Mouse (Mus musculus): Measurements from ENCODE around the gene Gzf1. TPM values are rescaled to one million over a fixed set of nuclear protein-coding genes. Genes with fewer than 3 reads are reported as not detected.

Gene Gzf1
- polyA plus RNA-seq (2012; rRNA removed; ENCODE audit: low replicate concordance), result 2.6 and 4.0 TPM in 2 replicates

DNA sequence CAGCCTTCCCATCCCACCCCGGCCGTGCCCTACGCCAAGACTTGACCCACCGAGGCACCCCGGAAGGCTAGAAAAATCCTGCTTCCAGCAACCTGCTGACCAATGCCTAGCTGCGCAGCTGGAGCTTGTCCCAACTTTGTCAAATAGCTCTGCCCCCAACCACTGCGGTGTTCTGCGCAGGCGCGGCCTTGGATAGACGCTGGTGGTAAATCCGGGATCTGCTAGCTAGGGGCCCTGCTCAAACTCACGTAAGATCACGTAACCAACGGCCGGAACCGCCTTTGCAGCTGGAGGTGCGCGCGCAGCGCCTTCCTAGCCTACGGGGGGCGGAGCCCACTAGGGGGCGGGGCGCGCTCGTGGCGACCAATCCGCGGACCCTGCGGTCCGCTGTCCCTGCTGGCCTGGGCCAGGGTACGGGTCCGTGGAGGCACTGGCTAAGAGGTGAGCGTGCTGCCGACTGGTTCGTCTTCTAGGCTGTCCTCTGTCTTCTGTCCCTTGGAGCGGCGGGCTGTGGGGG, at the start of gene Gzf1:
Gene Gzf1, plus strand, starts transcription at position 249 of the 517 bp plus-strand sequence.

DNA sequence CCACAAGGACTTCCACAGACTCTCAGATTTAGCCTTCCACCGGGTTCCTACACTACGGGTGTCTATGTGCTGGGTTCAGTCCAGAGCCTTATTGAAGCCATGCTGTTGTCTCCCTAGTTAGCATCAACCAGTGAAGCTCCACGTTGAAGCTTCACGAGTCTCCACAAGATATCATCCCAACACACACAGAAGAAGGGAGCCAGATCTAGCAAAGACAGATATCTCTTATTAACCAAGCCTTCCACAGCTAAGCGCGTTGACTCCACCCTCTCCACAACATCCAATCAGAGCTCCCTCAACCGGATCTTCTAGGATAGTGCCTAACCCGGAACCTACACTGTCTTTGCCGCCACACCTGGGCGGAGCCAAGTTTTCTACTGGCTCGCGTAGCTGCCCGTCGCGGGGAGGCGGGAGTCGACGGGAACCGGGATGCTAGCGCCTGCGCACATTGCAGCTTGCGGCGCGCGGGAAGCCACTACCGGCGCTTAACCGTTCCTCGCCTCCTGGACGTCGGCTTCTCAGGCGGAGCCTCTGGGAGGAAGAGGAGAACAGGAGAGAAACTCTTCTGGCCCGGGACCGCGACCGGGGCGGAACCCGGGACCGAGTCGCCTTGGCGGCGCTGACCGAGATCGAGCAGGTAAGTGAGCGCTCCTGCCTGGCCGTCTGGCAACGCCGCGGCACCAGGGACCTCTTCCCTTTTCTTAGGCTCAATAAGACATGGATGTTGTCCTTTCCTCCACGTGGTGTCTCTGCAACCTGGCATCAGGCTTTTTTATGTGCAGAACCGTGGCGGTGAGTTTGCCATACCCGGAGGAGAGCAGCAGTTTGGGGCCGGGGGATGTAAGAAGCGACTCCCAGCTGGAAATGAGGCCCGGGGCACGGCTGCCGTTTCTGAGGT, 8.4 kb upstream of the Gzf1 start, which contains the start of gene Nxt1:
Gene Nxt1, plus strand, starts transcription at position 403 of the 898 bp plus-strand sequence.

DNA sequence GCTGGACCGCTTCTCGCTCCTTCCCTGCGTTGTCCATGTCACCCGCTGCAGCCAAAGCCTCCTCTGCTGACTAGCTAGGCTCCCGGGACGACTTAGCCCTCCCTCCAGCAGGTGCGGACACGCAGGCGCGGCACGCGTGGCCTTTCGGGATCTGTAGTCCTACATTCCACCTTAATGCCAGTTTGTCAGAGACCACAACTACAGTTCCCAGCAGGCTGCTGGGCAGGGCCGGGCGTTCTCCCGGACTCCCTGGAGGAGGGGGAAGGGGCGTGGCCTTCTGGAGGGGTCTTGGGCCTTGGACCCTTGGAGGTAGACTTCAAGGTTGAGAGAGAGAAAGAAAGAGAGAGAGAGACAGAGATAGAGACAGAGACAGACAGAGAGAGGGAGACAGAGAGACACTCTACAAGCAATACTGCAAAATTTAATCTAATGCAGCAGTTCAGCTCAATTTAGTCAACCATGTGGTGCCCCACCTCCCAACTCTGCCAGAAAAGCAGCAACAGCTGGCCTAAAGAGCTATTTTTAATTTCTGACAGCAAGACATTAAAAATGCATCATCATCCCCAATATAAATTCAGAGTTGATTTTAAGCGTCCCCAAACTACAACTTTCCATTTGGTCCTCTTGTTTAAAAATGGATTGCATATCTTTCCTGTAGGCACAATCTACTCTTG, 51.6 kb downstream of the Gzf1 start, which contains the start of gene Napb:
Gene Napb, minus strand, starts transcription at position 141 of the 674 bp plus-strand sequence.

Other genes starting within 250 kb of the Gzf1 start
- 1.3 TPM in 2 replicates for gene Cd93, start 237.5 kb upstream of the Gzf1 start, polyA plus RNA-seq (2012; rRNA removed; ENCODE audit: low replicate concordance)
- gene Nxt1, start 8.4 kb upstream of the Gzf1 start, polyA plus RNA-seq (2012; rRNA removed; ENCODE audit: low replicate concordance), result 6.1 and 8.4 TPM in 2 replicates
- 0.06 and 0.07 TPM in 2 replicates for gene Napb, start 51.4 kb downstream of the Gzf1 start, polyA plus RNA-seq (2012; rRNA removed; ENCODE audit: low replicate concordance)
- not detected in 2 replicates for gene Cstl1, start 69.3 kb downstream of the Gzf1 start, polyA plus RNA-seq (2012; rRNA removed; ENCODE audit: low replicate concordance)
- gene Cst11, start 90.5 kb downstream of the Gzf1 start, polyA plus RNA-seq (2012; rRNA removed; ENCODE audit: low replicate concordance), result not detected in 2 replicates
- gene 8030411F24Rik, start 101.0 kb downstream of the Gzf1 start, polyA plus RNA-seq (2012; rRNA removed; ENCODE audit: low replicate concordance), result not detected in 2 replicates
- not detected in 2 replicates for gene Cst12, start 108.3 kb downstream of the Gzf1 start, polyA plus RNA-seq (2012; rRNA removed; ENCODE audit: low replicate concordance)
- gene Cst8, start 117.8 kb downstream of the Gzf1 start, polyA plus RNA-seq (2012; rRNA removed; ENCODE audit: low replicate concordance), result not detected in 2 replicates
- not detected in 2 replicates for gene Cst13, start 139.1 kb downstream of the Gzf1 start, polyA plus RNA-seq (2012; rRNA removed; ENCODE audit: low replicate concordance)
- not detected in 2 replicates for gene Cst9, start 154.1 kb downstream of the Gzf1 start, polyA plus RNA-seq (2012; rRNA removed; ENCODE audit: low replicate concordance)
- gene 9230104L09Rik, start 184.0 kb downstream of the Gzf1 start, polyA plus RNA-seq (2012; rRNA removed; ENCODE audit: low replicate concordance), result not detected in 2 replicates
- gene Cst3, start 194.7 kb downstream of the Gzf1 start, polyA plus RNA-seq (2012; rRNA removed; ENCODE audit: low replicate concordance), result 303 and 431 TPM in 2 replicates

All from duodenum, adult 2 months (tissue).